Mouse (Mus musculus): ENCODE results near the gene Slc47a2. TPM values are rescaled to one million over a fixed set of nuclear protein-coding genes. Genes with fewer than 3 reads are reported as not detected.

The Slc47a2 gene
- polyA plus RNA-seq, 1 experiment from 2014 or later, result not detected

DNA sequence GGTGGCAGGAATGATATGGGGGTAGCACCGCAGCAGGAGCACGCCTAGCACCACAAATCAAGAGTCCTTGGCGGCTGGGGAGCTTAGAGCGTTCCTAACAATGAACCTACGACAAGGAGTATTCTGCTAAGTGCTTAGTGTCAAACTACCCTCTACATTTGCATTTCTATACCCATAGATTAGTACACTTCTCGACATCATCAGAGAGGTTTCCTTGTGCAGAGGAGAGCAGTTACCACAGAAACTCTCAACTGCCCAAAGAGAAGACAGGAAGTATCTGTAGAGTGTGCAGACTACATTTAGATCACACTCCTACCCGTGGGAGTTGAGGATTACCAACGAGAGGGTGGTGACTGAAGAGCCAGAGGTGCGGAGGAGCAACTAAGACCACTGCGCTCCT, 90.9 kb downstream of the Slc47a2 start:
- Histone ChIP-seq H3K36me3 (ENCODE audit: inconsistent target) (peaks cover 94% of the 10 kb centered on the region), H3K27ac (no peak overlapping the region), H3K79me2 (ENCODE audit: inconsistent target) (no peaks in the 10 kb centered on the region), H3K4me3 (ENCODE audit: inconsistent target) (no peak overlapping the region)
- WGBS (ENCODE audit: missing documents), result 93% methylated on average over 10 of the region's 10 CpGs

Other genes with a start within 250 kb of the Slc47a2 start
- 35.3 to 55.0 TPM (median 51.2 TPM) in 3 replicates for gene Tnfrsf13b, start 216.1 kb downstream of the Slc47a2 start, polyA plus RNA-seq (2018)
- gene Usp22, start 167.8 kb downstream of the Slc47a2 start, polyA plus RNA-seq (2018), result 20.1 to 31.2 TPM (median 25.8 TPM) in 3 replicates
- not detected in 3 replicates for gene Aldh3a1, start 135.3 kb downstream of the Slc47a2 start, polyA plus RNA-seq (2018)
- 41.1 to 44.6 TPM (median 44.0 TPM) in 3 replicates for gene Aldh3a2, start 75.4 kb downstream of the Slc47a2 start, polyA plus RNA-seq (2018)
- gene Slc47a1, start 35.5 kb upstream of the Slc47a2 start, polyA plus RNA-seq (2018), result 0.28 TPM in 1 of 3 replicates, not detected in the others
- not detected in 3 replicates for gene Rnf112, start 111.3 kb upstream of the Slc47a2 start, polyA plus RNA-seq (2018)
- gene Mfap4, start 142.6 kb upstream of the Slc47a2 start, polyA plus RNA-seq (2018), result not detected in 3 replicates
- 28.5 to 49.5 TPM (median 37.8 TPM) in 3 replicates for gene Mapk7, start 151.5 kb upstream of the Slc47a2 start, polyA plus RNA-seq (2018)
- 0.59 to 0.91 TPM in 2 of 3 replicates, not detected in the other for gene B9d1, start 162.3 kb upstream of the Slc47a2 start, polyA plus RNA-seq (2018)
- gene Epn2, start 236.8 kb upstream of the Slc47a2 start, polyA plus RNA-seq (2018), result 0.20 to 0.98 TPM (median 0.42 TPM) in 3 replicates